Mouse (Mus musculus) intestine, embryonic 14.5 days (tissue): ENCODE measurements at regions not wholly inside any gene's neighbourhood (a gene's known extent, or its start where the extent isn't known, plus 50 kb on each side); places are given as distances from the start of the nearest gene placed in this dataset.

ENCODE experiments used
- ATAC-seq: fragments of 200-750 bp; cut with Nextera tagmentation; replicated peaks from 2 replicates; pipeline ENCODE4 v1.8.0; 2017; ENCODE audit warnings: low read depth, moderate number of reproducible peaks, moderate TSS enrichment, moderate library complexity; ENCODE audit not compliant: low FRiP score, low TSS enrichment
- DNase-seq: peaks from one replicate; pipeline ENCODE4 v3.0.0-alpha.2; 2018; ENCODE audit warnings: low spot score
- H3K27ac ChIP-seq: fragments of 300-500 bp; sonication (generic); 2 replicates; pipeline ENCODE4 v1.5.1; 2014; ENCODE audit warnings: low read depth, mild to moderate bottlenecking, control low read depth
- H3K27me3 ChIP-seq: fragments of 300-500 bp; sonication (generic); replicated peaks from 2 replicates; pipeline ENCODE4 v1.6.1; 2014; ENCODE audit warnings: low read length, control low read depth; ENCODE audit not compliant: control insufficient read depth, insufficient read depth
- H3K36me3 ChIP-seq: fragments of 300-500 bp; sonication (generic); 2 replicates; pipeline ENCODE4 v1.6.1; 2014; ENCODE audit warnings: low read length, control low read depth; ENCODE audit not compliant: control insufficient read depth, insufficient read depth
- H3K4me1 ChIP-seq: fragments of 300-500 bp; sonication (generic); replicated peaks from 2 replicates; pipeline ENCODE4 v1.6.1; 2014; ENCODE audit warnings: low read length, control low read depth, mixed read lengths; ENCODE audit not compliant: control insufficient read depth, insufficient read depth
- H3K4me2 ChIP-seq: fragments of 300-500 bp; sonication (generic); 2 replicates; pipeline ENCODE4 v1.6.1; 2014; ENCODE audit warnings: low read length
- H3K4me3 ChIP-seq: fragments of 300-500 bp; sonication (generic); 2 replicates; pipeline ENCODE4 v1.5.1; 2014; ENCODE audit warnings: low read depth, low read length, control low read depth, mixed read lengths
- H3K9ac ChIP-seq: fragments of 300-500 bp; sonication (generic); 2 replicates; pipeline ENCODE4 v1.6.1; 2014; ENCODE audit warnings: mild to moderate bottlenecking, low read length
- H3K9me3 ChIP-seq: fragments of 300-500 bp; sonication (generic); 2 replicates; pipeline ENCODE4 v1.6.1; 2016; ENCODE audit warnings: low read length, control low read depth; ENCODE audit not compliant: control insufficient read depth
- WGBS: fragments of 180-500 bp; shearing (Covaris S2); extraction: QIAGEN DNeasy Blood & Tissue Kit; methylation state at CpG from one replicate; pipeline ENCODE4 v1.1.7; 2014; 5-methylcytosine and 5-hydroxymethylcytosine counted together

DNA sequence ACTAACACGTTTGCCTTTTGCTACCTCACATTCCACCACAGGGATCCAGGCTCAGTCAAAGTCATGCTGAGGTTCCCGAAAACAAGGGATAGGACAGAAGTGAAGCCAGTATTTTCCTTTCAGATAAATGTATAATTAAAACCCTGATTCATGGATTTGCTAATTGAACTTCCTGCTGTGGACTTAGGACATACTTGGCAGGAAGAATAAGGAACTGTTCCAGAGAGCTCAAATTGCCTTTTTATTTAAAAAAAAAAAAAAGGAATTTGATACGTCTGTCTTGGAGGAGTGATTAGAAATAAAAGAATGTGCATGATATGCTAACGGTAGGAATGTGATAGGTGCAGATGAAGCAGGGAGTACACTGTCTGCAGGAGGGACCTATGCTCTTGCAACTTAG, 181.7 kb downstream of the Rps29 start:
- ATAC-seq = no peak
- Histone ChIP-seq H3K27ac (no peak overlapping the region), H3K4me1 (no peaks in the 10 kb centered on the region), H3K36me3 (no peaks in the 10 kb centered on the region), H3K27me3 (no peaks in the 10 kb centered on the region), H3K4me2 (no peak overlapping the region), H3K9me3 (no peaks in the 10 kb centered on the region), H3K9ac (no peak overlapping the region), H3K4me3 (no peak overlapping the region)
- 75% methylated on average over 4 of the region's 4 CpGs for WGBS
- no peak for DNase-seq

DNA sequence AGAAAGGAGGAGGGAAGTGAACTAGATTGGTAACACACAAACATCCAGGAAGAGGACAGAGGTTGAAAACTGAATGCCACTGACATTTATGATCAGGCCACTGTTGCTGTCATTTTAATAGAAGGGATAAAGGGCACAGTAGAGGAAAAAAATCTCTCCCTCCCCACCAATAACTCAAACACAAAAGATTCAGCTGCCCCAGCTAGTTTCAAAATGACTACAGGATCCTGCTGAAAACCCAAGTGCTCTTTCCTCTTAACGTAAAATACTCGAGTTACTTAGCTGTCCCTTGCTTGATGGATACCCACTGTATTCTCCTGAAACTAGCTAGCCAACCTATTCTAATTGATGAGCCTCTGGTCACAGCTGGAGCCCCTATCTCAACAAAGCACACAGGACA, 211.7 kb downstream of the Rps29 start:
- whole genome bisulfite sequencing = 77% methylated on average over 2 of the region's 2 CpGs
- no peaks in the 10 kb centered on the region for H3K36me3 ChIP-seq
- no peaks in the 10 kb centered on the region for H3K9me3 ChIP-seq
- no peak overlapping the region for H3K4me2 ChIP-seq
- no peak overlapping the region for H3K27ac ChIP-seq
- ATAC-seq = no peak
- H3K4me1 ChIP-seq = no peaks in the 10 kb centered on the region
- H3K9ac ChIP-seq = no peak overlapping the region
- DNase-seq = no peak
- H3K27me3 ChIP-seq = no peaks in the 10 kb centered on the region
- H3K4me3 ChIP-seq = no peak overlapping the region

DNA sequence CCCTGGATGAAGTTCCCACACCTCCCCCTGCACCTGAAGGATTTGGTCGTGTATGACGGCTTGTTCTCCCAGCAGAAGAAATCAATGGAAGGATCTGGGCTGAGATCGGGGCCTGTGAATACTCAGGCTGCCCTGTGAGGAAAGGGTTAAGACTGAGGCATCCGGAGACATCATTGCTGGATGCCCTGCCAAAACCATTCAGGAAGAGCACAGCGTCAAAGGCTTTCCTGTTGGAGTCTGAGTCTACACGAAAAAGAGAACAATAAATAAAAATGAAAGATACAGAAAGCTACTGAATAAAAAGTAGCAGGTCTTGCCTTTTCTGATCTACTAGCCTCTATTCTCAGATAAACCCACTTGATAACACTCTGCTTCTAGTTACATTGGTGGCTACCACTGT, 248.4 kb downstream of the Rps29 start:
- H3K27ac ChIP-seq = no peak overlapping the region
- no peak overlapping the region for H3K4me2 ChIP-seq
- H3K9ac ChIP-seq = no peak overlapping the region
- no peaks in the 10 kb centered on the region for H3K27me3 ChIP-seq
- no peaks in the 10 kb centered on the region for H3K4me1 ChIP-seq
- no peaks in the 10 kb centered on the region for H3K36me3 ChIP-seq
- WGBS = 26% methylated on average over 6 of the region's 6 CpGs
- ATAC-seq (no peak), DNase-seq (no peak)
- H3K4me3 ChIP-seq = no peak overlapping the region
- H3K9me3 ChIP-seq = no peaks in the 10 kb centered on the region

DNA sequence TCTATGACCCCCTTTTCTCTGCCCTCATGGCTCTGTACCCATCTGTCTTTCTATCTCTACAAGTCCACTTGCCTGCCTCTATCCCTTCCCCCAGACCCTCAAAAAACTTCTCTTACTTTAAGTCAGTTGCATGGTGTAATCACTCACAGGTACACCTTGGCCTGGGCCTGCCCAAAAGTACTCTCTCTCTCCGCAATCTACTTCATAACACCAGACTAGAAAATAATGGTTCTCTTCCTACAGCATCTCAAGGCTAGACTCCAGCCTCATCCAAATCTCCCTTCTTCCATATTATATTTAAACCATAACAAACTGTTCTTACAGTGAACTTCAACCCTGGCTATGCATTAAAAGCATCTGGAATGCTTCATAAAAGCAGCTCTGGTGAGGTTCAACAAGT, 254.2 kb downstream of the Rps29 start:
- ATAC-seq = peak; percentile 27; the same call in 1 of the 2 replicates
- peak; percentile 50 for DNase-seq

DNA sequence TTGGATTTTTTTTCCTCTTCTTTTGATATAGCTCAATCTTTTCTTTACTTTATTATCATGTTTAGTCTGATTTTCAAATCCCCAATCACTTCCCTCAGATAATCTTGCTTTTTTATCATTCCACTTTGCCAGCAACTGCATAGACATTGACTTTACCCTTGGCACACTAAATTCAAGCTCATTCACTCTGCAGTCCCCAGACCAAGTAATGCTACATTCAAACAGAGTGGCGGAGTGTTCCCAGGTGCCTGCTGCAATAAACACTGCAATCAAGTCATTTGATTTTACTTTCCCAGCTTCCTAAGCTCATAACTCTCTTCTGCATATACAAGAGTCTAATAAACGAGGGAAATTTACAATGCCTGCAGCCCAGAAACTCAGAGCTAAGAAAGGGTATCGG, 269.8 kb downstream of the Rps29 start:
- Histone ChIP-seq H3K9ac (no peak overlapping the region), H3K27ac (no peak overlapping the region), H3K9me3 (no peaks in the 10 kb centered on the region), H3K36me3 (no peaks in the 10 kb centered on the region), H3K4me1 (no peaks in the 10 kb centered on the region), H3K4me2 (no peak overlapping the region), H3K27me3 (0 out of 2 replicates have a peak, but pooled peaks cover 3% of the 10 kb centered on the region), H3K4me3 (no peak overlapping the region)
- ATAC-seq (no peak), DNase-seq (no peak)
- 30% methylated on average over 3 of the region's 3 CpGs for WGBS

More for the DNA sequence above, 254.2 kb downstream of the Rps29 start:
- Histone ChIP-seq H3K36me3 (no peaks in the 10 kb centered on the region), H3K9me3 (no peaks in the 10 kb centered on the region), H3K4me1 (no peaks in the 10 kb centered on the region), H3K4me3 (no peak overlapping the region), H3K27me3 (no peaks in the 10 kb centered on the region), H3K27ac (peak overlapping the region; percentile 3; the same call in 1 of the 2 replicates), H3K4me2 (no peak overlapping the region), H3K9ac (no peak overlapping the region)
- WGBS = 62% methylated on average over 1 of the region's 1 CpGs

DNA sequence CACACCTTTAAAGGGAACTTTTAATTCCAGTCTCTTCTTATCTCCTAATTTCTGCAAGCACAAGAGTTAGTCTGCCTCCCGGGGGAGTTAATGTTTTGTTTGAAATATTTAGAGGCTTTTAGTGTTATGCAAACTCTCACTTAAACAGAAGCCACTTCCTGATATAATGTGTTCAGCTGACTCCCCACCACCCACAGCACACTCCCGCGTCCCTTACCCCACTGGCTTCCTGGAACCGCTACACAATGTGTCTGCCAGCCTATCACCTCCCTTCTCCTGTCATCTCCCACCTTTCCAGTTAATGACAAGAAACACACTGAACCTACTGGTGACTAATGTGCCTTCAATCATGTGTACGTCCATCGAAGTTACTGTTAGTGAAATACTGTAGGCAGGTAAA, 276.5 kb downstream of the Rps29 start:
- Histone ChIP-seq H3K4me3 (no peak overlapping the region), H3K4me1 (no peaks in the 10 kb centered on the region; the same call in 1 of the 2 replicates), H3K36me3 (no peaks in the 10 kb centered on the region), H3K27me3 (no peaks in the 10 kb centered on the region), H3K9me3 (no peaks in the 10 kb centered on the region), H3K9ac (no peak overlapping the region), H3K27ac (no peak overlapping the region), H3K4me2 (no peak overlapping the region)
- DNase-seq = peak; percentile 29
- WGBS = 71% methylated on average over 6 of the region's 6 CpGs
- no peak for ATAC-seq

- Histone ChIP-seq H3K9me3 (no peaks in the 10 kb centered on the region), H3K36me3 (no peaks in the 10 kb centered on the region), H3K9ac (no peak overlapping the region), H3K4me3 (no peak overlapping the region), H3K27me3 (no peaks in the 10 kb centered on the region), H3K4me1 (no peaks in the 10 kb centered on the region; the same call in 1 of the 2 replicates), H3K27ac (no peak overlapping the region), H3K4me2 (no peak overlapping the region)
- ATAC-seq = no peak; the same call in 1 of the 2 replicates
- no peak for DNase-seq
These were observed 279.6 kb downstream of the Rps29 start for GRCm38 (mm10) chr12:68879425-68879824.

DNA sequence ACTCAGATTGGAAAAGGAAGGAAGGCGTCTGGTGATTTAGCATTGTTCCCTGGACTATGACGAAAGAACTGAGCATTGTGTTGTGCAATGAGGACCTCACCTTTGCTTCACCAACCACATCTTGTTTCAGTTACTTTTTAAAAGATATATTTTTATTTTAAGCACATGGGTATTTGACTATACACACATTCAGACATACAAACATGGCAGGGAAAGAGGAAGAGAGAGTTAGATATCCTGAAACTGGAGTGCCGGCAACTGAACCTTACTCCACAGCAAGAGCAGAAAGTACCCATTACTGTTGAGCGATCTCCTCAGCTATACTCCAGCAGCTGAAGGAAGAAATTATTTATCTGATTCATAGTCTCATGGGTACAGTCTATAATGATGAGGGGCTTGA, 287.7 kb downstream of the Rps29 start:
- no peaks in the 10 kb centered on the region for H3K4me1 ChIP-seq
- DNase-seq (no peak), ATAC-seq (no peak)
- no peaks in the 10 kb centered on the region for H3K36me3 ChIP-seq
- no peaks in the 10 kb centered on the region for H3K9me3 ChIP-seq
- H3K27me3 ChIP-seq = no peaks in the 10 kb centered on the region
- H3K4me2 ChIP-seq = no peak overlapping the region
- no peak overlapping the region for H3K4me3 ChIP-seq
- no peak overlapping the region for H3K27ac ChIP-seq
- H3K9ac ChIP-seq = no peak overlapping the region
- 94% methylated on average over 4 of the region's 4 CpGs for WGBS

GRCm38 (mm10) chr12:68862991-68863356, 296.0 kb downstream of the Rps29 start:
- no peak overlapping the region for H3K9ac ChIP-seq
- no peak for ATAC-seq
- no peak overlapping the region for H3K4me2 ChIP-seq
- no peaks in the 10 kb centered on the region for H3K9me3 ChIP-seq
- H3K27me3 ChIP-seq = no peaks in the 10 kb centered on the region
- H3K36me3 ChIP-seq = no peaks in the 10 kb centered on the region
- 57% methylated on average over 3 of the region's 3 CpGs for WGBS
- no peak overlapping the region for H3K27ac ChIP-seq
- no peak overlapping the region for H3K4me3 ChIP-seq
- no peak for DNase-seq
- no peaks in the 10 kb centered on the region for H3K4me1 ChIP-seq
